Mouse (Mus musculus): ENCODE measurements around the gene Tekt1. TPM values are rescaled to one million over a fixed set of nuclear protein-coding genes. Genes with fewer than 3 reads are reported as not detected.

Gene Tekt1
- polyA plus RNA-seq, 1 experiment from 2014 or later, result 0.18 TPM

DNA sequence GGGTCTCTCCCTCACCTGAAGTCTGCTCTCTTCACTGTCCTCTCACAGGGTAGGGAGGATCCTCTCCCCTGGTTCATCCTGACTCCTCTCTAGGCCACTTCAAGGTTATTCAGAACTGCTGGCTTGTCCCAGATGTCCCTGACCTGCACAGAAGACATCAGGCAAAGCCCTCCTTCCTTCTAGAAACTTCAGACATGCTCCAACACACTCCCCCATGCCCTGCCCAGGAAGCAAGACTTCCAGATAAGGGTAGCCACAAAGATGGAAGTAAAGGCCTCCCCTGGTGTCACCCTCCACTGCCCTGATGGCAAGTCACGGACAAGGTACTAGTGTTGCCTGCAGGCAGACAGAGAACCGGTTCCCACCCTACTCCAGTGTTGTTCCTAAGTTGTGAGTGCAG lies 32.5 kb upstream of the Tekt1 start:
- no peak overlapping the region for H3K9ac ChIP-seq (ENCODE audit: low read length)
- H3K4me3 ChIP-seq (replicated peaks; ENCODE audit: low read length), result no peak overlapping the region
- peaks cover 26% of the 10 kb centered on the region for H3K4me1 ChIP-seq (ENCODE audit: control insufficient read depth, insufficient read depth, low read length)
- 63% methylated on average over 2 of the region's 2 CpGs for WGBS
- no peak overlapping the region for H3K4me2 ChIP-seq (ENCODE audit: low read depth, low read length)
- H3K27ac ChIP-seq (ENCODE audit: low read length), result no peak overlapping the region
- no peak for ATAC-seq (ENCODE audit: insufficient read depth, low FRiP score)
- H3K9me3 ChIP-seq (replicated peaks; ENCODE audit: control insufficient read depth, low read length), result no peaks in the 10 kb centered on the region
- H3K27me3 ChIP-seq (ENCODE audit: control insufficient read depth, insufficient read depth, low read length), result no peaks in the 10 kb centered on the region
- H3K36me3 ChIP-seq (ENCODE audit: control insufficient read depth, insufficient read depth, low read length), result no peaks in the 10 kb centered on the region

DNA sequence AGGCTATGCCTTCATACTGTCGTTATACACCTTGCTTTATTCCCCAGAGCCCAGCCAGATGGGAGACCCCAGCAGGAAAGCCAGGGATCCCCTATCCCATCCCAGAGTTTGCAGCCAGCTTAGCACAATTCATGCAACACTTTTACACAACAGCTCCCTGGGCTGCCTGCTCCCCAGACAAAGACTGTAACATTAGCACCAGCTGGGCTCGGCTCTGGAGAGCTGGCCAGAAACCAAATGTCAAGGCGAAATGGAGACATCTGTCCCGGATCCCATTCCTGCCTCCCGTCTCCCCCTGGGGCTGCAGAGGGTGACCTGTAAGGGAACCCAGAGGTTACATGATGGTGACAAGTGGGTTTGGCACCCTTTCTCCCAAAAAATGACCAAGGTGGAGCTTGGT lies 31.4 kb upstream of the Tekt1 start:
- peaks cover 26% of the 10 kb centered on the region for H3K4me1 ChIP-seq (ENCODE audit: control insufficient read depth, insufficient read depth, low read length)
- H3K9ac ChIP-seq (ENCODE audit: low read length), result no peak overlapping the region
- 0 out of 2 replicates have a peak, but pooled peaks have one; percentile 11 for ATAC-seq (ENCODE audit: insufficient read depth, low FRiP score)
- no peak overlapping the region for H3K4me3 ChIP-seq (replicated peaks; ENCODE audit: low read length)
- no peaks in the 10 kb centered on the region for H3K9me3 ChIP-seq (replicated peaks; ENCODE audit: control insufficient read depth, low read length)
- no peaks in the 10 kb centered on the region for H3K27me3 ChIP-seq (ENCODE audit: control insufficient read depth, insufficient read depth, low read length)
- 0 out of 2 replicates have a peak overlapping the region, but pooled peaks have one; percentile 26 for H3K27ac ChIP-seq (ENCODE audit: low read length)
- no peak overlapping the region for H3K4me2 ChIP-seq (ENCODE audit: low read depth, low read length)
- WGBS, result 40% methylated on average over 5 of the region's 5 CpGs
- H3K36me3 ChIP-seq (ENCODE audit: control insufficient read depth, insufficient read depth, low read length), result no peaks in the 10 kb centered on the region

DNA sequence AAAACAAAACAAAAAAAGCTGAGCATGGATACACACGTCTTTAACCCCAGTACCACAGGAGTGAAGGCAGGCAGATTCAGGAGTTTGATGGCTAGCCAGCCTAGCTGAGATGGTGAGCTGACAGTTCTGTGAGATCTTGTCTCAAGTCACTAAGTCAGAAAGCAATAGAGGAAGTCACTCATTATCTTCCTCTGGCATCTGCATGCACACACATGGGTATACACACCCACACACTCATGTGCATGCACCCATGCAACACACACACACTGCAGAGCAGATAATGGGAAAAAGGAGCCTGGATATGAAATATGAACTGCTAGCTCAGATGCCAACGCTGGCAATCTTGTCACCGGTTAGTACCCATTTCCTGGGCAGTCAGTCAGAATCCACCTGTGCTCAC lies 31.0 kb upstream of the Tekt1 start:
- Histone ChIP-seq H3K4me2 (ENCODE audit: low read depth, low read length) (no peak overlapping the region), H3K9ac (ENCODE audit: low read length) (no peak overlapping the region), H3K4me1 (ENCODE audit: control insufficient read depth, insufficient read depth, low read length) (peaks cover 26% of the 10 kb centered on the region), H3K36me3 (ENCODE audit: control insufficient read depth, insufficient read depth, low read length) (no peaks in the 10 kb centered on the region), H3K27ac (ENCODE audit: low read length) (0 out of 2 replicates have a peak overlapping the region, but pooled peaks have one; percentile 26), H3K27me3 (ENCODE audit: control insufficient read depth, insufficient read depth, low read length) (no peaks in the 10 kb centered on the region), H3K4me3 (replicated peaks; ENCODE audit: low read length) (no peak overlapping the region), H3K9me3 (replicated peaks; ENCODE audit: control insufficient read depth, low read length) (no peaks in the 10 kb centered on the region)
- WGBS, result 78% methylated on average over 3 of the region's 3 CpGs
- ATAC-seq (ENCODE audit: insufficient read depth, low FRiP score), result no peak

DNA sequence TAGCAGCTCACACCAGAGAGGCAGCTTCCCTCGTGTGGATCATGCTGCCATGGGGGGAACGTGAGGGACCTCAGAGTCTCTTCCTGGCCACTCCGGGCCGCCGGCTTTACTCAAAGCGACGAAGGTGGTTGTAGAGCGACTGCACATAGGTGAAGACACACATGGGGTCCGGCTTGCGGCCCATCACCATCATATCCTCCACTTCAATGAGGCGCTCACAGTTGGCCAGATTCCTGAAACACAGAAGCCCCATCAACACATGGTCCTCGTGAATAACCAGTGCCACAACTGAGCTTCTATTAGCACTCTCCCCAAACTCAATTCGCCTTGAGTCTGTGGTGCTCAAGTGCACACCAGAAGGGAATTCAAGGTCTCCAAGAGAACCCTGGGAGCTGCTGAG lies 28.9 kb upstream of the Tekt1 start:
- Histone ChIP-seq H3K9me3 (replicated peaks; ENCODE audit: control insufficient read depth, low read length) (no peaks in the 10 kb centered on the region), H3K27me3 (ENCODE audit: control insufficient read depth, insufficient read depth, low read length) (no peaks in the 10 kb centered on the region), H3K4me3 (replicated peaks; ENCODE audit: low read length) (no peak overlapping the region), H3K9ac (ENCODE audit: low read length) (no peak overlapping the region), H3K4me2 (ENCODE audit: low read depth, low read length) (no peak overlapping the region), H3K4me1 (ENCODE audit: control insufficient read depth, insufficient read depth, low read length) (peaks cover 5% of the 10 kb centered on the region; the same call in 1 of the 2 replicates), H3K27ac (ENCODE audit: low read length) (no peak overlapping the region), H3K36me3 (ENCODE audit: control insufficient read depth, insufficient read depth, low read length) (no peaks in the 10 kb centered on the region)
- 87% methylated on average over 13 of the region's 13 CpGs for WGBS
- ATAC-seq (ENCODE audit: insufficient read depth, low FRiP score), result no peak

DNA sequence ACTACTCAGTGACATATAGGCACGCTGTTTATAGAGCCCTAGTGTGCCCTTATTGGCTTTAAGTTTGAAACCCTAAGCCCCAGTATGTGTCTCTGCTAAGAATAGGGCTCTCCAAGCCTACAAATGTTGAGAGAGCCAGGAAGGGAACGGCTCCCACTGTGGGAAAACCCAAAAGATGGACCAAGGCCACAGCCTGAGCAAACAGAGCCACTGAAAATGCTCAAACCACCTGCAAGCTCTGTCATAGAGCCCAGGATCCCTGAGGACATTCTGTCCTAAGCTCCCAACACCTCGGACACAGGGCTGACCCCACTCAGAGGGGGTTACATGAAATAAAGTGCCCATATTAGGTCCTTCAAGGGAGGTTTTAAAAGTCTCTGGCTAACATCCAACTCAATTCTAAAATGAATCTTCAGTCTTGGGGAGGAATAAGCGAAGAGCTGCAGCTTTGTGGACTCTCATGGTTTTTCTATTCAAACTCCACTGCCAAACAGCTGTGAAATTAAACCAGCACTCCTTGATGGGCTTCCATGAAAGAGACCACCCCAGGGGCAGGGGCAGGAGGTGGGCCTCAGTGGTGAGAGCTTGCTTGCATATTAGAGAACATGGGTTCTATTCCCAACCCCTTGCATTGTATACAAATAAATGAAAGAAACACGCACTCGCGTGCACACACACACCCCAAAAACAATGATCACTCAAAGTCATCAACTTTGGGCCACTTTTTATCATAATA lies 27.3 kb upstream of the Tekt1 start:
- Histone ChIP-seq H3K9ac (ENCODE audit: low read length) (no peak overlapping the region), H3K4me1 (ENCODE audit: control insufficient read depth, insufficient read depth, low read length) (peaks cover 3% of the 10 kb centered on the region; the same call in 1 of the 2 replicates), H3K9me3 (replicated peaks; ENCODE audit: control insufficient read depth, low read length) (no peaks in the 10 kb centered on the region), H3K4me2 (ENCODE audit: low read depth, low read length) (no peak overlapping the region), H3K4me3 (replicated peaks; ENCODE audit: low read length) (no peak overlapping the region), H3K27ac (ENCODE audit: low read length) (no peak overlapping the region), H3K27me3 (ENCODE audit: control insufficient read depth, insufficient read depth, low read length) (no peaks in the 10 kb centered on the region), H3K36me3 (ENCODE audit: control insufficient read depth, insufficient read depth, low read length) (no peaks in the 10 kb centered on the region)
- no peak for ATAC-seq (ENCODE audit: insufficient read depth, low FRiP score)
- WGBS, result 71% methylated on average over 7 of the region's 7 CpGs

DNA sequence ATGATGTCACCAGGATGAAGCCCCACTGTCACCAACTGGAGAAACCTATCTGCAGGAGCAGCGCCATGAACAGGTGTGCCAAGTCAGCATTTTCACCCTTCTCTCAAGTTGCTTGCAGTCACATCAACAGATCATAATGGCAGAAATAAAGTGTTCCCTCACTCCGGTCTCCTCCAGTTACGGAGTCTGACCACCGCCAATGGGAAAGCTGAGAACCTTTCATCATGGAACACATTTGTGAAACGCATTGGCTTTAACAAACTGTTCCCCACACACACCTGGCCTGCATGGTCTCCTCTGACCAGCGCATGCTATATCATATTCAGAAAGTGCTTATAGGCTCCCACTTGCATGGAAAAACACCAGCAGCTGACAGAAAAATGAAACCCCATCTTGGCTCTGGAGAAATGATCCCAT lies 25.9 kb upstream of the Tekt1 start:
- Histone ChIP-seq H3K9me3 (replicated peaks; ENCODE audit: control insufficient read depth, low read length) (no peaks in the 10 kb centered on the region), H3K27ac (ENCODE audit: low read length) (no peak overlapping the region), H3K4me1 (ENCODE audit: control insufficient read depth, insufficient read depth, low read length) (no peaks in the 10 kb centered on the region), H3K4me3 (replicated peaks; ENCODE audit: low read length) (no peak overlapping the region), H3K27me3 (ENCODE audit: control insufficient read depth, insufficient read depth, low read length) (no peaks in the 10 kb centered on the region), H3K9ac (ENCODE audit: low read length) (no peak overlapping the region), H3K4me2 (ENCODE audit: low read depth, low read length) (no peak overlapping the region), H3K36me3 (ENCODE audit: control insufficient read depth, insufficient read depth, low read length) (no peaks in the 10 kb centered on the region)
- ATAC-seq (ENCODE audit: insufficient read depth, low FRiP score), result no peak
- WGBS, result 94% methylated on average over 6 of the region's 6 CpGs

DNA sequence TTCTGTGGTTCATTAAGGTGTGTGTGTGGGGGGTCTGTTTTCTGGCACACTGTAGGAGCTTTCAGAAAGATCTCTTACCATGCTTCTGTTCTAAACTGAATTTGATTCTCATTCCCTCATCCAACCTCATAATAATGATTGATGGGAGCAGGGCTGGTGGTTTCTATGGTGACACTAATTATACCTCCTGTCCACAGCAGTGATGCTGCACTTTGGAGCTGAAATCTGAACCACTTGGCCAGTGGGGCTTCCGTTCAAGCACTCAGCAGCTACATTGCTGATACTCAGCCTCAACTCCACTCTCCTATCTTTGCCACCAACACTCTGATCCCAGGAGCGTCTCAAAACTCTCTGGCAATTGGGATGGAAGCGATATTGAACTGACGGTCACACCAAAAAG lies 17.1 kb upstream of the Tekt1 start:
- Histone ChIP-seq H3K4me2 (ENCODE audit: low read depth, low read length) (no peak overlapping the region), H3K9ac (ENCODE audit: low read length) (no peak overlapping the region), H3K27me3 (ENCODE audit: control insufficient read depth, insufficient read depth, low read length) (no peaks in the 10 kb centered on the region), H3K9me3 (replicated peaks; ENCODE audit: control insufficient read depth, low read length) (no peaks in the 10 kb centered on the region), H3K27ac (ENCODE audit: low read length) (no peak overlapping the region), H3K36me3 (ENCODE audit: control insufficient read depth, insufficient read depth, low read length) (no peaks in the 10 kb centered on the region), H3K4me1 (ENCODE audit: control insufficient read depth, insufficient read depth, low read length) (no peaks in the 10 kb centered on the region), H3K4me3 (replicated peaks; ENCODE audit: low read length) (no peak overlapping the region)
- ATAC-seq (ENCODE audit: insufficient read depth, low FRiP score), result no peak
- 72% methylated on average over 4 of the region's 4 CpGs for WGBS

DNA sequence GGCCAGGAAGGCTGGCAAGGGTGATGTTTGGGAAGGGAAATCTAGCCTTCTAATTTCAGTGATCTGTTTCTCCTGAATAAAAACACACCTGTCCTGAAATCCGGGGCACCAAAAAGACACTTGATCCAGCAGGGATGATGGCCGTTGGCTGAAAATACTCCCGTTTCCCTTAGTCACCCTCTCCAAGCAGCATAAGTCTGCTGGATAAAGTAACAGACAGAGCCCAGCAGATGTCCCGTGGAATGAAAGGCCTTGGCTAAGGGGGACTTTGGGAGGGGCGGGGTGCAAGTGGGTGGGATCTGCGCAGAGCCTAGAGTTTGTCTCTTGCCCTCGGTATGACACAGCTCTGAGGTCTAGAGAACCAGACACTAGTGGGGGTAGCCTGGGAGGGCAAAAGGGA lies 16.0 kb upstream of the Tekt1 start:
- no peaks in the 10 kb centered on the region for H3K9me3 ChIP-seq (replicated peaks; ENCODE audit: control insufficient read depth, low read length)
- no peak overlapping the region for H3K4me2 ChIP-seq (ENCODE audit: low read depth, low read length)
- no peak for ATAC-seq (ENCODE audit: insufficient read depth, low FRiP score)
- H3K4me3 ChIP-seq (replicated peaks; ENCODE audit: low read length), result no peak overlapping the region
- H3K4me1 ChIP-seq (ENCODE audit: control insufficient read depth, insufficient read depth, low read length), result no peaks in the 10 kb centered on the region
- H3K36me3 ChIP-seq (ENCODE audit: control insufficient read depth, insufficient read depth, low read length), result no peaks in the 10 kb centered on the region
- WGBS, result 54% methylated on average over 7 of the region's 7 CpGs
- H3K27me3 ChIP-seq (ENCODE audit: control insufficient read depth, insufficient read depth, low read length), result no peaks in the 10 kb centered on the region
- no peak overlapping the region for H3K27ac ChIP-seq (ENCODE audit: low read length)
- no peak overlapping the region for H3K9ac ChIP-seq (ENCODE audit: low read length)

DNA sequence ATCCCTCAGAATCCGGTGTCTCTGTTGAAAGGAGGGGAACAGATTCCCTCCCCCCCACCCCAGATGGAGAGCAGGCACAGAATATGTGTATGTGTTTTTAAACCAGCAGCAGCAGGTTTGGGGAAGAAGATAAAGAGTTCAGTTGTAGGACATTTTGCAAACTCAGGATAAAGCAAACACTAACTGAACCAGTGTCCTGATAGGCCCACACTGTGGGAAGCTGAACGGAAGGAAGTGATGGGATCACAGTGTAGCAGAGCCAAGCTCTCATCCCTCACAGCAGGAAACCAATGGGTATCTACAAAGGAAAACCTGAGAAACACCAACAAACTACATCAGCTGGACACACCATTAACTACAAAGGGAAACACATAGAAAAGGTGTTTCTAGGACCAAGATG lies 14.3 kb upstream of the Tekt1 start:
- Histone ChIP-seq H3K4me3 (replicated peaks; ENCODE audit: low read length) (no peak overlapping the region), H3K4me2 (ENCODE audit: low read depth, low read length) (no peak overlapping the region), H3K27ac (ENCODE audit: low read length) (no peak overlapping the region), H3K4me1 (ENCODE audit: control insufficient read depth, insufficient read depth, low read length) (no peaks in the 10 kb centered on the region), H3K9me3 (replicated peaks; ENCODE audit: control insufficient read depth, low read length) (no peaks in the 10 kb centered on the region), H3K36me3 (ENCODE audit: control insufficient read depth, insufficient read depth, low read length) (no peaks in the 10 kb centered on the region), H3K27me3 (ENCODE audit: control insufficient read depth, insufficient read depth, low read length) (no peaks in the 10 kb centered on the region; the same call in 1 of the 2 replicates), H3K9ac (ENCODE audit: low read length) (no peak overlapping the region)
- 68% methylated on average over 2 of the region's 2 CpGs for WGBS
- no peak for ATAC-seq (ENCODE audit: insufficient read depth, low FRiP score)

Measured in stomach, embryonic 16.5 days (tissue).